Mouse (Mus musculus) stomach, adult 2 months (tissue): ENCODE measurements around the gene Uaca. TPM values are rescaled to one million over a fixed set of nuclear protein-coding genes. Genes with fewer than 3 reads are reported as not detected.

Experiments used
- polyA plus RNA-seq: library from polyadenylated mRNA; depleted of rRNA; stranded (reverse); fragments of >200 nt; gene quantifications from 2 replicates; pipeline ENCODE4 v1.2.3, GENCODE M21; 2012; rRNA removed

The Uaca gene
- 4.8 and 5.4 TPM in 2 replicates for polyA plus RNA-seq

GRCm38 (mm10) chr9:60794210-60794840 is at the start of gene Uaca:
Gene Uaca, plus strand, starts transcription at chr9:60794542.

Other genes with a start within 250 kb of the Uaca start
- 0.83 and 1.5 TPM in 2 replicates for gene Lrrc49, start 106.4 kb upstream of the Uaca start, polyA plus RNA-seq
- gene Larp6, start 81.6 kb upstream of the Uaca start, polyA plus RNA-seq = 0.43 and 0.53 TPM in 2 replicates